Mouse (Mus musculus) kidney, embryonic 15.5 days (tissue): ENCODE results near the gene Rab9b. TPM values are rescaled to one million over a fixed set of nuclear protein-coding genes. Genes with fewer than 3 reads are reported as not detected.

Experiments used
- ATAC-seq: fragments of 200-750 bp; cut with Nextera tagmentation; replicated peaks from 2 replicates; pipeline ENCODE4 v1.8.0; 2017; ENCODE audit warnings: moderate TSS enrichment; ENCODE audit not compliant: low FRiP score
- H3K27ac ChIP-seq: fragments of 300-500 bp; sonication (generic); 2 replicates; pipeline ENCODE4 v1.5.1; 2015; ENCODE audit warnings: mild to moderate bottlenecking, inconsistent platforms
- H3K27me3 ChIP-seq: fragments of 300-500 bp; sonication (generic); 2 replicates; pipeline ENCODE4 v1.6.1; 2015; ENCODE audit warnings: inconsistent platforms
- H3K36me3 ChIP-seq: fragments of 300-500 bp; sonication (generic); 2 replicates; pipeline ENCODE4 v1.6.1; 2015; ENCODE audit warnings: inconsistent platforms
- H3K4me1 ChIP-seq: fragments of 300-500 bp; sonication (generic); 2 replicates; pipeline ENCODE4 v1.6.1; 2015; ENCODE audit warnings: inconsistent platforms
- H3K4me2 ChIP-seq: fragments of 300-500 bp; sonication (generic); 2 replicates; pipeline ENCODE4 v1.6.1; 2015; ENCODE audit warnings: moderate library complexity, mild to moderate bottlenecking, inconsistent platforms
- H3K4me3 ChIP-seq: fragments of 300-500 bp; sonication (generic); replicated peaks from 2 replicates; pipeline ENCODE4 v1.5.1; 2015; ENCODE audit warnings: mild to moderate bottlenecking, inconsistent platforms
- H3K9ac ChIP-seq: fragments of 300-500 bp; sonication (generic); 2 replicates; pipeline ENCODE4 v1.6.1; 2015; ENCODE audit warnings: mild to moderate bottlenecking, inconsistent platforms
- H3K9me3 ChIP-seq: fragments of 300-500 bp; sonication (generic); replicated peaks from 2 replicates; pipeline ENCODE4 v1.6.1; 2016; ENCODE audit warnings: inconsistent platforms
- WGBS: fragments of 180-500 bp; shearing (Covaris S2); methylation state at CpG from one replicate; pipeline ENCODE4 v1.1.7; 2015; ENCODE audit warnings: mixed read lengths; 5-methylcytosine and 5-hydroxymethylcytosine counted together
- polyA plus RNA-seq: library from polyadenylated mRNA; unstranded; fragments of >200 nt; fragmentation: Nextera tagmentation; extraction: Ambion mirVana; gene quantifications from 2 replicates; pipeline ENCODE4 v1.2.1, GENCODE M21; 2015

The Rab9b gene
- polyA plus RNA-seq = 0.19 and 0.25 TPM in 2 replicates

- Histone ChIP-seq H3K4me2 (peak within 1 kb of the TSS; percentile 74), H3K27me3 (peaks cover 43% of the 10 kb centered on the region), H3K4me1 (no peaks in the 10 kb centered on the region), H3K36me3 (no peaks in the 10 kb centered on the region), H3K9me3 (no peaks in the 10 kb centered on the region), H3K27ac (no peak within 1 kb of the TSS), H3K4me3 (peak within 1 kb of the TSS; percentile 46), H3K9ac (0 out of 2 replicates have a peak within 1 kb of the TSS, but pooled peaks have one; percentile 10)
- 18% methylated on average over 34 of the region's 36 CpGs for WGBS
- ATAC-seq = peak; percentile 81
These were observed at the start of gene Rab9b for GRCm38 (mm10) chrX:136868061-136869040. Gene Rab9b, minus strand, starts transcription at chrX:136868755.

- H3K9me3 ChIP-seq = no peaks in the 10 kb centered on the region
- ATAC-seq = no peak
- H3K36me3 ChIP-seq = no peaks in the 10 kb centered on the region
- H3K27ac ChIP-seq = no peak overlapping the region
- H3K4me3 ChIP-seq = no peak overlapping the region
- H3K9ac ChIP-seq = no peak overlapping the region
- no peaks in the 10 kb centered on the region for H3K4me1 ChIP-seq
- peaks cover 9% of the 10 kb centered on the region for H3K27me3 ChIP-seq
- WGBS = 62% methylated on average over 4 of the region's 4 CpGs
- no peak overlapping the region for H3K4me2 ChIP-seq
These were observed 35.8 kb upstream of the Rab9b start for GRCm38 (mm10) chrX:136904369-136904768.

- no peaks in the 10 kb centered on the region for H3K36me3 ChIP-seq
- no peak overlapping the region for H3K4me3 ChIP-seq
- no peaks in the 10 kb centered on the region for H3K4me1 ChIP-seq
- no peak for ATAC-seq
- H3K27me3 ChIP-seq = peaks cover 10% of the 10 kb centered on the region
- H3K27ac ChIP-seq = no peak overlapping the region
- H3K4me2 ChIP-seq = no peak overlapping the region
- H3K9me3 ChIP-seq = no peaks in the 10 kb centered on the region
- no peak overlapping the region for H3K9ac ChIP-seq
- 58% methylated on average over 2 of the region's 2 CpGs for WGBS
These were observed 27.2 kb upstream of the Rab9b start for GRCm38 (mm10) chrX:136895757-136896156.

GRCm38 (mm10) chrX:136850300-136850699 lies 18.3 kb downstream of the Rab9b start:
- 37% methylated on average over 3 of the region's 3 CpGs for WGBS
- H3K4me2 ChIP-seq = no peak overlapping the region
- ATAC-seq = no peak
- H3K9ac ChIP-seq = no peak overlapping the region
- no peaks in the 10 kb centered on the region for H3K36me3 ChIP-seq
- no peaks in the 10 kb centered on the region; the same call in 1 of the 2 replicates for H3K27me3 ChIP-seq
- H3K9me3 ChIP-seq = no peaks in the 10 kb centered on the region
- no peak overlapping the region for H3K4me3 ChIP-seq
- H3K4me1 ChIP-seq = no peaks in the 10 kb centered on the region
- H3K27ac ChIP-seq = no peak overlapping the region

- Histone ChIP-seq H3K4me2 (no peak overlapping the region), H3K27ac (no peak overlapping the region), H3K4me1 (no peaks in the 10 kb centered on the region), H3K27me3 (0 out of 2 replicates have a peak, but pooled peaks cover 6% of the 10 kb centered on the region), H3K36me3 (no peaks in the 10 kb centered on the region), H3K4me3 (no peak overlapping the region), H3K9me3 (no peaks in the 10 kb centered on the region), H3K9ac (no peak overlapping the region)
- no peak for ATAC-seq
These were observed 39.9 kb downstream of the Rab9b start for GRCm38 (mm10) chrX:136828610-136829009.

GRCm38 (mm10) chrX:136825016-136825415 lies 43.5 kb downstream of the Rab9b start:
- Histone ChIP-seq H3K4me3 (no peak overlapping the region), H3K27me3 (0 out of 2 replicates have a peak, but pooled peaks cover 17% of the 10 kb centered on the region), H3K9me3 (no peaks in the 10 kb centered on the region), H3K9ac (no peak overlapping the region), H3K4me1 (no peaks in the 10 kb centered on the region), H3K4me2 (no peak overlapping the region), H3K27ac (no peak overlapping the region), H3K36me3 (no peaks in the 10 kb centered on the region)
- WGBS = 66% methylated on average over 4 of the region's 4 CpGs
- no peak for ATAC-seq

GRCm38 (mm10) chrX:136822371-136822770 lies 46.2 kb downstream of the Rab9b start, which contains the start of gene Plp1:
Gene Plp1, plus strand, starts transcription at chrX:136822671.
- no peak for ATAC-seq
- no peaks in the 10 kb centered on the region for H3K9me3 ChIP-seq
- H3K4me2 ChIP-seq = no peak within 1 kb of the TSS
- WGBS = 23% methylated on average over 1 of the region's 1 CpGs
- H3K4me3 ChIP-seq = no peak within 1 kb of the TSS
- H3K27me3 ChIP-seq = peaks cover 26% of the 10 kb centered on the region; the same call in 1 of the 2 replicates
- no peak within 1 kb of the TSS for H3K9ac ChIP-seq
- no peaks in the 10 kb centered on the region for H3K36me3 ChIP-seq
- no peak within 1 kb of the TSS for H3K27ac ChIP-seq
- H3K4me1 ChIP-seq = no peaks in the 10 kb centered on the region

GRCm38 (mm10) chrX:136820250-136820649 lies 48.3 kb downstream of the Rab9b start:
- Histone ChIP-seq H3K4me3 (no peak overlapping the region), H3K9ac (no peak overlapping the region), H3K4me2 (no peak overlapping the region), H3K27ac (no peak overlapping the region), H3K27me3 (peaks cover 32% of the 10 kb centered on the region), H3K36me3 (no peaks in the 10 kb centered on the region), H3K4me1 (no peaks in the 10 kb centered on the region), H3K9me3 (no peaks in the 10 kb centered on the region)
- peak; percentile 58; the same call in 1 of the 2 replicates for ATAC-seq
- WGBS = 12% methylated on average over 1 of the region's 1 CpGs

- H3K4me2 ChIP-seq = no peak overlapping the region
- no peak for ATAC-seq
- 85% methylated on average over 6 of the region's 6 CpGs for WGBS
These were observed 48.8 kb downstream of the Rab9b start for GRCm38 (mm10) chrX:136819752-136820151.

More at GRCm38 (mm10) chrX:136819752-136820151, 48.8 kb downstream of the Rab9b start:
- no peaks in the 10 kb centered on the region for H3K36me3 ChIP-seq
- no peak overlapping the region for H3K27ac ChIP-seq
- H3K9ac ChIP-seq = no peak overlapping the region
- H3K4me3 ChIP-seq = no peak overlapping the region
- H3K9me3 ChIP-seq = no peaks in the 10 kb centered on the region
- H3K4me1 ChIP-seq = no peaks in the 10 kb centered on the region
- H3K27me3 ChIP-seq = peaks cover 33% of the 10 kb centered on the region

Other genes starting within 250 kb of the Rab9b start
- 10.4 and 11.8 TPM in 2 replicates for gene Tceal1, start 160.8 kb downstream of the Rab9b start, polyA plus RNA-seq
- gene Morf4l2, start 125.1 kb downstream of the Rab9b start, polyA plus RNA-seq = 557 and 568 TPM in 2 replicates
- 0.09 TPM in 1 of 2 replicates, not detected in the other for gene Glra4, start 88.6 kb downstream of the Rab9b start, polyA plus RNA-seq
- gene Plp1, start 46.1 kb downstream of the Rab9b start, polyA plus RNA-seq = 3.4 and 4.7 TPM in 2 replicates
- gene H2bfm, start 58.6 kb upstream of the Rab9b start, polyA plus RNA-seq = not detected in 2 replicates
- 37.5 and 45.9 TPM in 2 replicates for gene Tmsb15b2, start 106.7 kb upstream of the Rab9b start, polyA plus RNA-seq
- gene Tmsb15l, start 108.1 kb upstream of the Rab9b start, polyA plus RNA-seq = 1.8 and 2.4 TPM in 2 replicates
- gene Tmsb15b1, start 108.1 kb upstream of the Rab9b start, polyA plus RNA-seq = 23.3 and 27.1 TPM in 2 replicates
- gene Zcchc18, start 124.4 kb upstream of the Rab9b start, polyA plus RNA-seq = 23.4 and 27.9 TPM in 2 replicates
- gene Slc25a53, start 169.5 kb upstream of the Rab9b start, polyA plus RNA-seq = 8.6 and 10.6 TPM in 2 replicates
- 12.0 and 12.6 TPM in 2 replicates for gene Fam199x, start 180.8 kb upstream of the Rab9b start, polyA plus RNA-seq